Mouse (Mus musculus): Measurements from ENCODE around the gene Ntrk1. TPM values are rescaled to one million over a fixed set of nuclear protein-coding genes. Genes with fewer than 3 reads are reported as not detected.

Gene Ntrk1
- polyA plus RNA-seq, 1 experiment from 2014 or later: 0.15 TPM

DNA sequence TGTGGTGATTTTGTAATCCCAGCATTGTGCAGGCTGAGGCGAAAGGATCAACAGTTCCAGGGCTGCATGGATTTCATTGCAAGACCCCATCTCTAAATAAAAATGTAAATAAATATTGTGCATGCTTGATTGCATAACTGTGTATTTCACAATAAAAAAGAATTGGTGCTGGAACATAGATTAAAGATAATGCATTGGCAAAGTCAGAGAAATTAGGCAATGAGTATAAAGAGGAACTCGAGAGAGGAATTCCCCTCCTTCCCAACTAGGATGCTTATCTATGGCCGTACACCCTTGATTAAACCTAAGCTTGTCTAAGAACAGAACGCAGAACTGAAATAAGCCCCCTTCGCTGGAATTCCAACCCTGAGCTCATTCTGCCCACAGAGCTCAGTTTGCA lies 9.8 kb downstream of the Ntrk1 start:
- ATAC-seq (ENCODE audit: insufficient number of reproducible peaks, insufficient read depth, low FRiP score, low read depth): no peak
- no peak overlapping the region for H3K4me2 ChIP-seq (ENCODE audit: low read length)
- peaks cover 29% of the 10 kb centered on the region for H3K27me3 ChIP-seq (ENCODE audit: control insufficient read depth, insufficient read depth, low read length)
- H3K9ac ChIP-seq (ENCODE audit: low read length): no peak overlapping the region
- no peaks in the 10 kb centered on the region for H3K9me3 ChIP-seq (ENCODE audit: control insufficient read depth, low read length)
- no peak overlapping the region for H3K4me3 ChIP-seq (ENCODE audit: control insufficient read depth in 1 of 2, insufficient read depth in 1 of 2, low read depth in 1 of 2, low read length in 2 of 2)
- peaks cover 10 to 15% of the 10 kb centered on the region in 2 experiments for H3K4me1 ChIP-seq (ENCODE audit: control insufficient read depth in 2 of 2, insufficient read depth in 2 of 2, low read length in 2 of 2)
- 44% methylated on average over 5 of the region's 5 CpGs for WGBS
- H3K27ac ChIP-seq (replicated peaks in 1 of 2; ENCODE audit: control insufficient read depth in 1 of 2, insufficient read depth in 1 of 2, low read depth in 2 of 2, low read length in 2 of 2): no peak overlapping the region
- no peaks in the 10 kb centered on the region for H3K36me3 ChIP-seq (ENCODE audit: control insufficient read depth, insufficient read depth, low read length)

DNA sequence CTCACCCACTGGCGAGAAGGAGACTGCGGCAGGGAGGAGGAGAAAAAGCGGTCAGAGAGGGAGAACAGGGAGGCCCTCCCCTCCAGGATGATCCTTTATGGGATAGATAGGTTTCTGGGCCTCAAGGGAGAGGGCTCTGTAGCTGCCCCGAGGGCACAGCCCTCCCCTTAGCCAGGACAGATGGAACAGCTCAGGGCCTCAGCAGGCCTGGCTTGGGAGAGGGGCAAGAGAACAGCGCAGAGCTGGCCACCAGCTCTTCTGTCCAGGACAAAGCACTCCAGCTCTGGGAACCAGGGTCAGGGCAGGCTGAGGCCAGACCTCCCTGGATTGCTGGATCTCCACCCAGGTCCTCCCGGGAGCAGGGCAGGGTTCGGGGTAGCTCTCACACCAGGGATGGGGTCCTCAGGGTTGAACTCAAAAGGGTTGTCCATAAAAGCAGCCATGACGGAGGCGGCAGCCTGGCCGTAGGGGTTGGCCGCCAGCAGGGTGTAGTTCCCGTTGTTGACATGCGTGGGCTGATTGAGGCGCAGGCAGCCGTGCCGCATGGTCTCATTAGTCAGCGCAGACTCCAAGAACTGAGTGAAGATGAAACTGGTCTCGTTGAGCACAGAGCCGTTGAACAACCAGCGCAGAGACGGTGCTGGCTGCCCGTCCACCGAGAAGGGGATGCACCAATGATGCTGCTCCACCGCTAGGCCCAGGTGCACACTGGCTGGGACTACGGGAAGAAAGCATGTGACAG lies 11.5 kb downstream of the Ntrk1 start:
- WGBS: 82% methylated on average over 25 of the region's 25 CpGs
- Histone ChIP-seq H3K27ac (replicated peaks in 1 of 2; ENCODE audit: control insufficient read depth in 1 of 2, insufficient read depth in 1 of 2, low read depth in 2 of 2, low read length in 2 of 2) (no peak overlapping the region), H3K9ac (ENCODE audit: low read length) (no peak overlapping the region), H3K27me3 (ENCODE audit: control insufficient read depth, insufficient read depth, low read length) (peaks cover 42% of the 10 kb centered on the region), H3K36me3 (ENCODE audit: control insufficient read depth, insufficient read depth, low read length) (no peaks in the 10 kb centered on the region), H3K4me2 (ENCODE audit: low read length) (no peak overlapping the region), H3K4me1 (ENCODE audit: control insufficient read depth in 2 of 2, insufficient read depth in 2 of 2, low read length in 2 of 2) (peaks cover 10% of the 10 kb centered on the region in 2 experiments), H3K4me3 (ENCODE audit: control insufficient read depth in 1 of 2, insufficient read depth in 1 of 2, low read depth in 1 of 2, low read length in 2 of 2) (no peak overlapping the region), H3K9me3 (ENCODE audit: control insufficient read depth, low read length) (no peaks in the 10 kb centered on the region)
- ATAC-seq (ENCODE audit: insufficient number of reproducible peaks, insufficient read depth, low FRiP score, low read depth): no peak

DNA sequence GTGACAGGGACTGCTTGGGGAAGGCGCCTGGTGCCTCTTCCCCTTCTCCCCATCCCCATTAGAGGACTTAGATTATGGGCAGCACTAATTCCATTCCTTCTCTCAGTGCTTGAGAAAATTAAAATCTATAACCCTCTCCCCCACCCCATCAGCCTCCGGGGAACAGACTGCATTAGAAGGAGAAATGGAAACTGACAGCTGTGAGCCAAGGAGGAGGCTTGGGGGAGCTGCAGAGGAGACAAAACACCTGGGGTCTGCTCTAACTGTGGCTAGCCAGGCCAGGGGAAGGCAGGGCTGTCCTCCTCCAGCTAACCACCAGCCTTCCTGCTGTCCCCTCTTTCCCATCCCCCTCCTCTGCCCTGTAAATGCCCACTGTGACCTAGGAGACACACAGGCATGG lies 15.9 kb downstream of the Ntrk1 start:
- Histone ChIP-seq H3K9ac (ENCODE audit: low read length) (no peak overlapping the region), H3K4me1 (ENCODE audit: control insufficient read depth in 2 of 2, insufficient read depth in 2 of 2, low read length in 2 of 2) (no peaks in the 10 kb centered on the region), H3K9me3 (ENCODE audit: control insufficient read depth, low read length) (no peaks in the 10 kb centered on the region), H3K27me3 (ENCODE audit: control insufficient read depth, insufficient read depth, low read length) (peaks cover 64% of the 10 kb centered on the region), H3K4me3 (ENCODE audit: control insufficient read depth in 1 of 2, insufficient read depth in 1 of 2, low read depth in 1 of 2, low read length in 2 of 2) (no peak overlapping the region), H3K27ac (replicated peaks in 1 of 2; ENCODE audit: control insufficient read depth in 1 of 2, insufficient read depth in 1 of 2, low read depth in 2 of 2, low read length in 2 of 2) (no peak overlapping the region), H3K36me3 (ENCODE audit: control insufficient read depth, insufficient read depth, low read length) (no peaks in the 10 kb centered on the region), H3K4me2 (ENCODE audit: low read length) (no peak overlapping the region)
- ATAC-seq (ENCODE audit: insufficient number of reproducible peaks, insufficient read depth, low FRiP score, low read depth): no peak
- 44% methylated on average over 2 of the region's 2 CpGs for WGBS

DNA sequence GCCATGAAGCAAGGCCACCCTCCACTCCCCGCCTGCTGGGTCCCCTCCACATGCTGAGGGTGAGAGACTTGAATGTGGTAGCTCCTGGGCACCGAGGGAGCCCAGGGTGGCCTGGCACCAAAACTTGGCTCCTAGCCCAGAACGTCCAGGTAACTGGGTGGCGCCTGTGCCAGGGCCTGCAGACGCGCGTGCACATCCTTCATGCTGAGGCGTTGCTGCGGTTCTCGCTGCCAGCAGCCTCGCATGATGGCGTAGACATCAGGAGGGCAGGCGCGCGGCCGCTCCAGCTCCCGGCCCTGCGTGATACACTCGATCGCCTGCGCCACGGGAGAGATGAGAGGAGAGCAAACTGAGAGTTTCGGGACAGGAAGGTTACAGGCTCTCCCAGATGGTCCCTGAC lies 16.7 kb downstream of the Ntrk1 start:
- ATAC-seq (ENCODE audit: insufficient number of reproducible peaks, insufficient read depth, low FRiP score, low read depth): no peak
- Histone ChIP-seq H3K36me3 (ENCODE audit: control insufficient read depth, insufficient read depth, low read length) (no peaks in the 10 kb centered on the region), H3K27me3 (ENCODE audit: control insufficient read depth, insufficient read depth, low read length) (peaks cover 64% of the 10 kb centered on the region), H3K4me2 (ENCODE audit: low read length) (0 out of 2 replicates have a peak overlapping the region, but pooled peaks have one; percentile 4), H3K4me3 (ENCODE audit: control insufficient read depth in 1 of 2, insufficient read depth in 1 of 2, low read depth in 1 of 2, low read length in 2 of 2) (no peak overlapping the region), H3K9me3 (ENCODE audit: control insufficient read depth, low read length) (no peaks in the 10 kb centered on the region), H3K4me1 (ENCODE audit: control insufficient read depth in 2 of 2, insufficient read depth in 2 of 2, low read length in 2 of 2) (no peaks in the 10 kb centered on the region), H3K9ac (ENCODE audit: low read length) (no peak overlapping the region), H3K27ac (replicated peaks in 1 of 2; ENCODE audit: control insufficient read depth in 1 of 2, insufficient read depth in 1 of 2, low read depth in 2 of 2, low read length in 2 of 2) (no peak overlapping the region)
- WGBS: 47% methylated on average over 23 of the region's 23 CpGs

DNA sequence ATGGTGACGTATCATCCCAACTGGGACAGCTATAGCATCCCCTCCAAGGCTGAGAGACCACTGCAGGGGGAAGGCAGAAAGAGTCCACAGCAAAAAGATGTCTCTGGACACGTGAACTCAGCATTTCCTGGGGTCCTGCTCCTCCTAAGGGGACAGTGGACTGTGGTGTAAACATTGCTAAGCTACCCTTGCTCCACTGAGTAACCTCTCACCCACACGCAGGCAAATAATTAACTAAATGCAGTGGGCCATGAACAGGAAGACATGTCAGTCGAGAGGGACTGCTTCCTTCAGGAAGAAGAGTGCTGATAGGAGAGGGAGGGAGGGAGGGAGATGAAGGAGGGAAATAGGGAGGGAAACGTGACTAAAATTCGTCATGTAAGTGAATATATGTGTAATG lies 23.9 kb downstream of the Ntrk1 start:
- no peak overlapping the region for H3K4me2 ChIP-seq (ENCODE audit: low read length)
- no peaks in the 10 kb centered on the region for H3K9me3 ChIP-seq (ENCODE audit: control insufficient read depth, low read length)
- no peaks in the 10 kb centered on the region for H3K36me3 ChIP-seq (ENCODE audit: control insufficient read depth, insufficient read depth, low read length)
- peaks cover 2 to 7% of the 10 kb centered on the region in 2 experiments; a peak in 2 of 4 replicates for H3K4me1 ChIP-seq (ENCODE audit: control insufficient read depth in 2 of 2, insufficient read depth in 2 of 2, low read length in 2 of 2)
- H3K4me3 ChIP-seq (ENCODE audit: control insufficient read depth in 1 of 2, insufficient read depth in 1 of 2, low read depth in 1 of 2, low read length in 2 of 2): no peak overlapping the region
- peaks cover 31% of the 10 kb centered on the region for H3K27me3 ChIP-seq (ENCODE audit: control insufficient read depth, insufficient read depth, low read length)
- ATAC-seq (ENCODE audit: insufficient number of reproducible peaks, insufficient read depth, low FRiP score, low read depth): no peak
- WGBS: 39% methylated on average over 6 of the region's 6 CpGs
- no peak overlapping the region for H3K9ac ChIP-seq (ENCODE audit: low read length)
- no peak overlapping the region for H3K27ac ChIP-seq (replicated peaks in 1 of 2; ENCODE audit: control insufficient read depth in 1 of 2, insufficient read depth in 1 of 2, low read depth in 2 of 2, low read length in 2 of 2)

DNA sequence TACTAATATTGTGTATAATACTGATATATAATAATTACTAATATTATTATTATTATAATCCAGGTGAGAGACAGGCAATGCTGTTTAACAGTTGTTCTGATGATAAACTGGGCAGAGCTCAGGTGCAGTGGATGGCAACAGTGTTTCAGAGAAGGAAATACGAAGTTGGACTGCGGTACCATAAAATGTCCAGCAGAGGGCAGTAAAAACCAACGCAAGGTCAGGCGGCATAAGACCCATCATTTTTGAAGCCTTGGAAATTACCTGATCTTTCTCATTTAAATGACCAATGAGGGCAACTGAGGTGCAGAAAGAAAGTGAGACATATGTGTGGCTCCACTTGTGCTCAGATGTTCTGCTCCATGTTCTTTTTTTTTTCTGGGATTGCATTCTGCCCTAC lies 24.7 kb downstream of the Ntrk1 start:
- H3K27ac ChIP-seq (replicated peaks in 1 of 2; ENCODE audit: control insufficient read depth in 1 of 2, insufficient read depth in 1 of 2, low read depth in 2 of 2, low read length in 2 of 2): no peak overlapping the region
- H3K27me3 ChIP-seq (ENCODE audit: control insufficient read depth, insufficient read depth, low read length): peaks cover 28% of the 10 kb centered on the region
- H3K9ac ChIP-seq (ENCODE audit: low read length): no peak overlapping the region
- no peaks in the 10 kb centered on the region for H3K36me3 ChIP-seq (ENCODE audit: control insufficient read depth, insufficient read depth, low read length)
- H3K9me3 ChIP-seq (ENCODE audit: control insufficient read depth, low read length): no peaks in the 10 kb centered on the region
- peaks cover 6 to 13% of the 10 kb centered on the region in 2 experiments for H3K4me1 ChIP-seq (ENCODE audit: control insufficient read depth in 2 of 2, insufficient read depth in 2 of 2, low read length in 2 of 2)
- no peak for ATAC-seq (ENCODE audit: insufficient number of reproducible peaks, insufficient read depth, low FRiP score, low read depth)
- H3K4me3 ChIP-seq (ENCODE audit: control insufficient read depth in 1 of 2, insufficient read depth in 1 of 2, low read depth in 1 of 2, low read length in 2 of 2): no peak overlapping the region
- H3K4me2 ChIP-seq (ENCODE audit: low read length): no peak overlapping the region
- WGBS: under 1% methylated on average over 4 of the region's 4 CpGs

DNA sequence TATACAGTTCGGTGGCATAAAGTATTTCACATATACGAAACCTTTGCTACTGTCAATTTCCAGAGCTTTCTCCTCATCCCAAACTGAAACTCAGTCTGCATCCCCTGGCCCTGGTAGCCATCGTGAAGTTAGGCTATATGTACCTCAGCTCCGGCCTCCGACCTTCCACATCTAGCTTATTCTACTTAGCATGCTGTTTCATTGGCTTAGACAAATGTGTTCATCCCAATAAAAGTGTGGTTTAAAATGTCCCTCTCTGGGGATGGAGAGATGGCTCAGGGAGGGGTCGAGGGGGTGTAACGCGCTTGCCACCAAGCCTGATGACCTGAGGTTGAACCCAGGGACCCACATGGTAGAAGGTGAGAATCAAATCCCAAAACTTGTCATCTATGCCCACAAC lies 25.5 kb downstream of the Ntrk1 start:
- no peaks in the 10 kb centered on the region for H3K9me3 ChIP-seq (ENCODE audit: control insufficient read depth, low read length)
- no peaks in the 10 kb centered on the region for H3K36me3 ChIP-seq (ENCODE audit: control insufficient read depth, insufficient read depth, low read length)
- no peak overlapping the region for H3K9ac ChIP-seq (ENCODE audit: low read length)
- no peak overlapping the region for H3K27ac ChIP-seq (replicated peaks in 1 of 2; ENCODE audit: control insufficient read depth in 1 of 2, insufficient read depth in 1 of 2, low read depth in 2 of 2, low read length in 2 of 2)
- H3K4me1 ChIP-seq (ENCODE audit: control insufficient read depth in 2 of 2, insufficient read depth in 2 of 2, low read length in 2 of 2): peaks cover 14 to 21% of the 10 kb centered on the region in 2 experiments
- no peak overlapping the region for H3K4me2 ChIP-seq (ENCODE audit: low read length)
- peaks cover 24% of the 10 kb centered on the region for H3K27me3 ChIP-seq (ENCODE audit: control insufficient read depth, insufficient read depth, low read length)
- H3K4me3 ChIP-seq (ENCODE audit: control insufficient read depth in 1 of 2, insufficient read depth in 1 of 2, low read depth in 1 of 2, low read length in 2 of 2): no peak overlapping the region
- WGBS: 75% methylated on average over 8 of the region's 8 CpGs
- ATAC-seq (ENCODE audit: insufficient number of reproducible peaks, insufficient read depth, low FRiP score, low read depth): no peak

DNA sequence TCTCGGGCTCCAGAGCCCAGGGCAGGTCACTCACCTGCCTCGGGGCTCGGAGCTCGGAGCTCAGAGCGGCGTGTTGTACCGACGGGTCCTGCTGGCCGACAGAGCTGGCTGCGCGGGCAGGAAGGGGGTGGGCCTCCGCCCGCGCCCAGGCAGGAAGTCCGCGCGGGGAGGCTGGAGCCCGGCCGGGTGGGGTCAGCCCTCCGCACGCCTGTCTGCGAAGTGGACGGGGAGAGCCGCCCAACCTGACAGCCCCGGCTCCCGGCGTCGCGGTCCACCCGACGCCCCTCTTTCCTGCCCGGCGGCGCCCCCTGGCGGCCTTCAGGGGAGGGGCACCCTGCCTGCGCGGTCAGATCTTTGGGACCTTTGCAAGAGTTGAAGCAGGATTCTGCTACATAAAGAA lies 26.1 kb downstream of the Ntrk1 start:
- no peaks in the 10 kb centered on the region for H3K9me3 ChIP-seq (ENCODE audit: control insufficient read depth, low read length)
- peaks cover 19 to 26% of the 10 kb centered on the region in 2 experiments for H3K4me1 ChIP-seq (ENCODE audit: control insufficient read depth in 2 of 2, insufficient read depth in 2 of 2, low read length in 2 of 2)
- WGBS: under 1% methylated on average over 36 of the region's 37 CpGs
- ATAC-seq (ENCODE audit: insufficient number of reproducible peaks, insufficient read depth, low FRiP score, low read depth): peak; percentile 76
- H3K4me3 ChIP-seq (ENCODE audit: control insufficient read depth in 1 of 2, insufficient read depth in 1 of 2, low read depth in 1 of 2, low read length in 2 of 2): peak overlapping the region; percentile 49 to 63
- peak overlapping the region; percentile 73 for H3K9ac ChIP-seq (ENCODE audit: low read length)
- H3K4me2 ChIP-seq (ENCODE audit: low read length): peak overlapping the region; percentile 70
- no peaks in the 10 kb centered on the region for H3K36me3 ChIP-seq (ENCODE audit: control insufficient read depth, insufficient read depth, low read length)
- H3K27me3 ChIP-seq (ENCODE audit: control insufficient read depth, insufficient read depth, low read length): peaks cover 20% of the 10 kb centered on the region
- peak overlapping the region; percentile 67 to 76 for H3K27ac ChIP-seq (replicated peaks in 1 of 2; ENCODE audit: control insufficient read depth in 1 of 2, insufficient read depth in 1 of 2, low read depth in 2 of 2, low read length in 2 of 2)
